Mouse (Mus musculus) effector memory CD4-positive, alpha-beta T cell, adult 5 months (primary cell): Measurements from ENCODE around the gene Noc3l. TPM values are rescaled to one million over a fixed set of nuclear protein-coding genes. Genes with fewer than 3 reads are reported as not detected.

ENCODE experiments used
- polyA plus RNA-seq: library from polyadenylated mRNA; unstranded; fragments of 100-300 nt; shearing (Covaris generic); gene quantifications from one replicate; pipeline ENCODE4 v1.2.1, GENCODE M21; 2017

The Noc3l gene
- polyA plus RNA-seq = 11.0 TPM

GRCm38 (mm10) chr19:38818766-38819426 is at the start of gene Noc3l:
TSS of gene Noc3l (minus strand) at chr19:38819237.

GRCm38 (mm10) chr19:38836438-38837170 is 17.6 kb upstream of the Noc3l start, which contains the start of gene Tbc1d12:
TSS of gene Tbc1d12 (plus strand) at chr19:38836579.

Other genes with a start within 250 kb of the Noc3l start
- gene Tbc1d12, start 17.3 kb upstream of the Noc3l start, polyA plus RNA-seq = 3.7 TPM
- gene Hells, start 111.7 kb upstream of the Noc3l start, polyA plus RNA-seq = 12.7 TPM
- not detected for gene Cyp2c55, start 187.8 kb upstream of the Noc3l start, polyA plus RNA-seq
- gene Cyp2c65, start 241.8 kb upstream of the Noc3l start, polyA plus RNA-seq = not detected